ENCODE assay signal across 8 mouse cellular contexts in genomic region chr17:28769121-28769874, GRCm38 (mm10). TPM values are rescaled to one million over a fixed set of nuclear protein-coding genes. Genes with fewer than 3 reads are reported as not detected.
DNase-seq lines count a peak whose midpoint lies in the region; ATAC-seq and TF ChIP-seq lines count a peak whose summit lies in the region.

TSS of gene Mapk13 (plus strand) at chr17:28769297.

- no peak for TF ChIP-seq POLR2A in heart, adult 2 months (IDR thresholded peaks at IDR 0.05; ENCODE audit: insufficient read depth, low read depth, low read length)

- TF ChIP-seq CTCF in heart, adult 2 months (IDR thresholded peaks at IDR 0.05) = no peak

- 3% methylated on average over 53 of the region's 58 CpGs for WGBS in heart, adult 2 months
- WGBS in embryonic facial prominence, embryonic 13.5 days = 2% methylated on average over 53 of the region's 58 CpGs
- 1% methylated on average over 54 of the region's 58 CpGs for WGBS in hindbrain, embryonic 15.5 days
- 3% methylated on average over 55 of the region's 58 CpGs for WGBS in liver, embryonic 15.5 days (ENCODE audit: insufficient replicate concordance)
- 2% methylated on average over 53 of the region's 58 CpGs for WGBS in neural tube, embryonic 12.5 days

- no peak within 1 kb of the TSS for H3K27ac ChIP-seq in heart, adult 2 months
- H3K27ac ChIP-seq in embryonic facial prominence, embryonic 13.5 days = peak within 1 kb of the TSS; percentile 55; the same call in 1 of the 2 replicates
- H3K27ac ChIP-seq in hindbrain, embryonic 15.5 days (replicated peaks) = no peak within 1 kb of the TSS
- H3K27ac ChIP-seq in liver, embryonic 15.5 days (replicated peaks) = no peak within 1 kb of the TSS; the same call in 1 of the 2 replicates
- H3K27ac ChIP-seq in neural tube, embryonic 12.5 days = no peak within 1 kb of the TSS

- no peaks in the 10 kb centered on the region for H3K79me2 ChIP-seq in heart, adult 2 months (replicated peaks; ENCODE audit: control insufficient read depth, insufficient read depth, low read length)

- H3K36me3 ChIP-seq in heart, adult 2 months (ENCODE audit: control insufficient read depth, insufficient read depth, low read length) = no peaks in the 10 kb centered on the region
- H3K36me3 ChIP-seq in embryonic facial prominence, embryonic 13.5 days = no peaks in the 10 kb centered on the region
- H3K36me3 ChIP-seq in hindbrain, embryonic 15.5 days = no peaks in the 10 kb centered on the region
- H3K36me3 ChIP-seq in liver, embryonic 15.5 days (replicated peaks) = no peaks in the 10 kb centered on the region
- H3K36me3 ChIP-seq in neural tube, embryonic 12.5 days = no peaks in the 10 kb centered on the region

- no peaks in the 10 kb centered on the region for H3K9me3 ChIP-seq in embryonic facial prominence, embryonic 13.5 days
- no peaks in the 10 kb centered on the region for H3K9me3 ChIP-seq in hindbrain, embryonic 15.5 days
- no peaks in the 10 kb centered on the region for H3K9me3 ChIP-seq in liver, embryonic 15.5 days (replicated peaks)
- no peaks in the 10 kb centered on the region for H3K9me3 ChIP-seq in neural tube, embryonic 12.5 days

- TF ChIP-seq EP300 in heart, adult 2 months (IDR thresholded peaks at IDR 0.05; ENCODE audit: insufficient read depth, low read depth, low read length) = no peak

- no peak for DNase-seq in heart, adult 2 months
- no peak for DNase-seq in heart, postnatal 25 days (ENCODE audit: low spot score)
- DNase-seq in left cerebral cortex, adult 11 months (ENCODE audit: low spot score) = no peak

- H3K4me2 ChIP-seq in embryonic facial prominence, embryonic 13.5 days = peak within 1 kb of the TSS; percentile 88
- H3K4me2 ChIP-seq in hindbrain, embryonic 15.5 days = peak within 1 kb of the TSS; percentile 65
- H3K4me2 ChIP-seq in liver, embryonic 15.5 days = peak within 1 kb of the TSS; percentile 69
- H3K4me2 ChIP-seq in neural tube, embryonic 12.5 days (replicated peaks) = peak within 1 kb of the TSS; percentile 70

- no peaks in the 10 kb centered on the region for H3K4me1 ChIP-seq in heart, adult 2 months (ENCODE audit: control insufficient read depth, insufficient read depth, low read length)
- peaks cover 19% of the 10 kb centered on the region for H3K4me1 ChIP-seq in embryonic facial prominence, embryonic 13.5 days
- H3K4me1 ChIP-seq in hindbrain, embryonic 15.5 days (replicated peaks) = peaks cover 16% of the 10 kb centered on the region
- H3K4me1 ChIP-seq in liver, embryonic 15.5 days (replicated peaks) = peaks cover 18% of the 10 kb centered on the region
- H3K4me1 ChIP-seq in neural tube, embryonic 12.5 days = peaks cover 16% of the 10 kb centered on the region

- H3K27me3 ChIP-seq in heart, adult 2 months (ENCODE audit: control insufficient read depth, insufficient read depth, low read length) = peaks cover 9% of the 10 kb centered on the region
- H3K27me3 ChIP-seq in embryonic facial prominence, embryonic 13.5 days = peaks cover 33% of the 10 kb centered on the region
- peaks cover 34% of the 10 kb centered on the region for H3K27me3 ChIP-seq in hindbrain, embryonic 15.5 days
- peaks cover 64% of the 10 kb centered on the region for H3K27me3 ChIP-seq in liver, embryonic 15.5 days
- H3K27me3 ChIP-seq in neural tube, embryonic 12.5 days (replicated peaks) = peaks cover 34% of the 10 kb centered on the region

- peak within 1 kb of the TSS; percentile 32 for H3K4me3 ChIP-seq in heart, adult 2 months
- H3K4me3 ChIP-seq in embryonic facial prominence, embryonic 13.5 days = peak within 1 kb of the TSS; percentile 58
- peak within 1 kb of the TSS; percentile 35 for H3K4me3 ChIP-seq in hindbrain, embryonic 15.5 days
- H3K4me3 ChIP-seq in liver, embryonic 15.5 days (replicated peaks) = peak within 1 kb of the TSS; percentile 54
- peak within 1 kb of the TSS; percentile 29 for H3K4me3 ChIP-seq in neural tube, embryonic 12.5 days

- 0 out of 2 replicates have a peak, but pooled peaks have one; percentile 32 for ATAC-seq in embryonic facial prominence, embryonic 13.5 days (ENCODE audit: insufficient number of reproducible peaks, insufficient read depth, low FRiP score, low TSS enrichment, low read depth)
- no peak for ATAC-seq in hindbrain, embryonic 15.5 days (ENCODE audit: low FRiP score, low read depth)
- ATAC-seq in liver, embryonic 15.5 days (ENCODE audit: insufficient read depth) = no peak
- no peak for ATAC-seq in neural tube, embryonic 12.5 days (ENCODE audit: low FRiP score, low read depth)
- ATAC-seq in activated CD4-positive, CD25-positive, alpha-beta regulatory T cell, adult 4 months = no peak

- intact Hi-C loops in heart, adult 2 months (cut with DNase I) = no loop called here
- intact Hi-C loops in heart, postnatal 25 days (cut with DNase I) = no loop called here

- no peak within 1 kb of the TSS for H3K9ac ChIP-seq in heart, adult 2 months (ENCODE audit: low read depth, low read length)
- peak within 1 kb of the TSS; percentile 79 for H3K9ac ChIP-seq in embryonic facial prominence, embryonic 13.5 days
- H3K9ac ChIP-seq in hindbrain, embryonic 15.5 days = 0 out of 2 replicates have a peak within 1 kb of the TSS, but pooled peaks have one; percentile 7
- peak within 1 kb of the TSS; percentile 45; the same call in 1 of the 2 replicates for H3K9ac ChIP-seq in liver, embryonic 15.5 days
- H3K9ac ChIP-seq in neural tube, embryonic 12.5 days = peak within 1 kb of the TSS; percentile 33

RNA-seq across cellular contexts. Expression of gene Mapk13, which starts in this region (rescaled TPM):
- total RNA-seq in heart, adult 2 months (2021) = under 1 TPM; 0.48 to 0.52 TPM
- 0.38 and 0.78 TPM in 2 replicates for polyA plus RNA-seq in heart, adult 2 months (2012; rRNA removed)
- under 1 TPM; 0.17 to 0.18 TPM for total RNA-seq in heart, postnatal 25 days (2021)
- polyA plus RNA-seq in embryonic facial prominence, embryonic 13.5 days (2015; fragmentation: Nextera tagmentation; extraction: Ambion mirVana) = 47.3 and 51.5 TPM in 2 replicates
- polyA plus RNA-seq in hindbrain, embryonic 15.5 days (2015; fragmentation: Nextera tagmentation; extraction: Ambion mirVana) = 0.97 and 1.7 TPM in 2 replicates
- polyA plus RNA-seq in liver, embryonic 15.5 days (2015; fragmentation: Nextera tagmentation; extraction: Ambion mirVana) = 7.3 and 8.9 TPM in 2 replicates
- polyA plus RNA-seq in neural tube, embryonic 12.5 days (2016; fragmentation: Nextera tagmentation; extraction: Ambion mirVana) = 1.5 and 1.9 TPM in 2 replicates
- polyA plus RNA-seq in activated CD4-positive, CD25-positive, alpha-beta regulatory T cell, adult 4 months (2017; shearing (Covaris generic)) = not detected
